Mouse (Mus musculus) spleen, embryonic (tissue): ENCODE measurements around the gene Nrm.

ENCODE experiments used
- CTCF ChIA-PET: fragments of 350-600 bp; sonication (Branson Sonifier 250); formaldehyde crosslinking; loops from one replicate; lab custom pipeline; 2022; lab: Charles Lee

Gene Nrm

DNA sequence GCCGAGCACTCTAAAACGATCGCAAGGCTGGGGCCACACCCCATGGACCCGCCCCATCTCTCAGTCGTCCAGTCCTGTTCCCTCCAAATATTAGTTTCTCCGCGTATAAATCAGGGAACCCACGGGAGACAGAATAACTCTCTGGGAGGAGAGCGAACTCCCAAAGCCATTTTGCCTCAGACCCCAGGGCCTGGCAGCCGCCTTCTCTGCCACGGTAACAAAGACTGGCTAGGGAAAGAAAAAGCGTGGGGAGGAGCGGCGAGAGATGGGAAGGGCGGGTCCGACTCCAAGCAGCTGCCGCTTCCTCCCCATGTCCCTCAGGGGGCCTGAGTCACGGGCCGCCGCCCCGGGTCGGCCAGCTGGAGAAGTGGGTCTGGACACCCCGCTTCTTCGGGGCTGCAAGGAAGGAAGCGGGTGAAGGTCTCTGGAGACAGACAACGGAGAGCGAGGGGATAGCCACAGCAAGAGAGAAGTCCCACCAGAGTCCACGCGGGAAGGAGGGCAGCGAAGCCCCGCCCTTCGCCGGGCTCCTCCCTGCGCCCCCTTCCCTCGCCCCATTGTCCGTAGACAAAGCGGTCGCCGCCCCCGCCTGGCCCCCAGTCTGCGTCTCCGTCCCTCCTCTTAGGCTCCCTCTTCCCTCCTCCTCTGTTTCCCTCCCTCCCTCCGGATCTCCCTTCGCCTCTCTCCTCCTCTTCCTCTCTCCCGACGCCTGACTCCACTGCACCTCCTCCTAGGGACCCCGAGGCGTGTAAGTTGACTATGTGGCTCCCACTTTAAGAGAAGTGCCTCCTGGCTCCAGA is 4.6 kb downstream of the Nrm start, which contains the start of gene Ppp1r18:
Gene Ppp1r18, plus strand, starts transcription at position 113 of the 800 bp plus-strand sequence.
- CTCF ChIA-PET = no interaction called here

DNA sequence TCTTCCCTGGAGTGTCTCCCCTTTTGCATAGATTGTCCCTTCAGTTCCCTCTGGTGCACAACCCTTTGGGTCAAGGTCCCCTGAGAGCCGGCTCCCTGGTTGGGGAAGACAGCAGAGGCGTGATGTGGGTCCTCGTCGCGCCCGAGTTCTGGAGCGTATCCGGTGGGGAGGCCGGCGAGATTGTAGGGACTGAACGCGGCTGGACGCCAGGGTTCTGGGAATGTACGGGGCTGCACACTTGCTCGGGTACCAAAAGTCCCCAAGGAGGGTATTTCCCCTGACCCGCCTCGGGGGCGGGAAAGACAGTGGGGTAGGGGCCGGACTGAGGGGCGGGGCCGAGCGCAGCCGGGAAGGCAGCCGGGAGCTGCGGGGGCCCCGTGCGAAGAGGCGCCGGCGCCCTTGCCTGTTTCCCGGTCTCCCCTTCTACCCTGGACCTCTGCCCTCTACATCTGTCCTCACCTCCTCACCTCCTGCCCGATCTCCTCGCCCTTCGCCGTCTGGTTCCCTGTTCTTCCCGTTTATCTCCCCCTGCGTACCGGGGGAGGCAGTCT is 5.2 kb downstream of the Nrm start:
- CTCF ChIA-PET = interaction anchor here (0.9 to 1.0 kb wide), 2 partner anchors 29 to 30 kb away, joined by 3 to 4 read pairs; no protein-coding TSS in a partner anchor

DNA sequence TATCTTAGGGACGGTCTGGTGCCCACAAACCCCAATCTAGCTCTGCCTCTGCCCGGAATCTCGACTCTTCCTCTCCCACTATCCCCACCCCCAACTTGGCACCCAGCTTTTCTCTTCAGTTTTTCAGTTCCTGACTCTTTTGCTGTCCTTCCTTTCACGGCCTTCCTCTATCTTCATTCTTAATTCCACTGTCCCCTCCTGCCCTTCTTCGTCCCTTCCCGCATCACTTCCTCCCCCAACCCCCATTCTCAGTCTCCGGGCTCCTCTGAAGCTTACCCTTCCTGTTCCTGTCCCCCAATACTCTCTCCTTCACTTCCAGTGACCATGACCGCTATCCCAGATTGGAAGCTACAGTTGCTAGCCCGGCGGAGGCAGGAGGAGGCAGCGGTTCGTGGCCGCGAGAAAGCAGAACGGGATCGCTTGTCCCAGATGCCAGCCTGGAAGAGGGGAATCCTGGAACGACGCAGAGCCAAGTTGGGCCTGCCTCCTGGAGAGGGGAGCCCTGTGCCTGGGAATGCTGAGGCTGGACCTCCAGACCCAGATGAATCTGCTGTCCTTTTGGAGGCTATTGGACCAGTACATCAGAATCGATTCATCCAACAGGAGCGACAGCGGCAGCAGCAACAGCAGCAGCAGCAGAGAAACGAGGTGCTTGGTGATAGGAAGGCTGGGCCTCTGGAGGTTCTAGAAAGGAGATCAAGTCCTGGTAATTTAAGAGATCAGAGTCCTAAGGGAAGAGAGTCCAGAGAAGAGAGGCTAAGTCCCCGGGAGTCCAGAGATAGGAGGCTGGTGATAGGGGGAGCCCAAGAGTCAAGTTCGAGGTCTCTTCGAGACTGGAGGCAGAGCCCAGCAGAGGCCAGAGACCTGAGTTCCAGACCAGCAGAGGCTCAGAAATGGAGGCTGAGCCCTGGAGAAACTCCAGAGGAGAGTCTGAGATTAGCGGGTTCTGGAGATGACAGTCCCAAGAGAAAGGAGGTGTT is 6.1 kb downstream of the Nrm start:
- CTCF ChIA-PET = interaction anchor here (0.9 to 1.0 kb wide), 2 partner anchors 30 to 31 kb away, joined by 3 to 4 read pairs; no protein-coding TSS in a partner anchor

DNA sequence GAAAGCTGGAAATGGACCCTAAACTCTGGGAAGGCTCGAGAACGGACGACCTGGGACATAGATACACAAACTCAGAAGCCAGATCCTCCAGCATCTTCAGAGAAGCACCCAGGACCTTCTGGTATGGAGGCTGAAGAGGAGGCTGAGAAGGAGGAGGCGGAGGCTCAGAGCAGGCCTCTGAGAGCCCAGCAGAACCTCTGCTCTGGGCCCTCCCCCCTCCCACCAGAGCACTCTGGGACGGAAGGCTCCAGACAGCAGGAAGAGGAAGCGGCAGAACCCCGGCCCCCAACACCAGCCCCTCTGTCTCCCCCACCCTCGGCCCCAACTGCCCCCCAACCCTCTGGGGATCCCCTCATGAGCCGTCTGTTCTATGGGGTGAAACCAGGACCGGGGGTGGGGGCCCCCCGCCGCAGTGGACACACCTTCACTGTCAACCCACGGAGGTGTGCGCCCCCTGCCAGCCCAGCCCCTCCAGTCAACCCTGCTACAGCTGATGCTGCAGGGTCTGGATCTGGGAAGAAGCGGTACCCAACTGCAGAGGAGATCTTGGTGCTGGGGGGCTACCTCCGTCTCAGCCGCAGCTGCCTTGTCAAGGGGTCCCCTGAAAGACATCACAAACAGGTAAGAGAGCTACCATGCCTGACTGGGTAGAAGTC is 7.2 kb downstream of the Nrm start:
- CTCF ChIA-PET = no interaction called here

DNA sequence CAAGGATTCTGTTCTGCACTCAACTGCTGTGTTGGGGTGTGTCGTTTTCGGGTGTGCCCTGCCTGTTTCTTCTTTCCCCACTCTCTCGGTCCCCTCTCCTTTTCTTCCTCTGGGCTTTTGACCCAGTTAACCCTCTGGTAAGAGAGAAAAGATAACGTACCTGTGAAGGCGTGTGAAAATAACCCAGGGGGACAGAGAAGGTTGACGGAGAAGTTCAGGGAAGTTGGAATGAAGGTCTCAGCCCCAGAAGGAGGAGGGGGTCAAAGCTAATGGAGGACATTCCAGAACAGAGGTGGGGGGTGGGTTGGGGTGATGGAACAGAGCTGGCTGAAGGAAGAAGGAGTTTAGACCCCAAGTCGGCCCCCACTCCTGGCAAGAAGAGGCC is 7.8 kb downstream of the Nrm start:
- CTCF ChIA-PET = interaction anchor here (1.1 kb wide), 1 partner anchor 50 kb away, joined by 4 read pairs; no protein-coding TSS in a partner anchor

DNA sequence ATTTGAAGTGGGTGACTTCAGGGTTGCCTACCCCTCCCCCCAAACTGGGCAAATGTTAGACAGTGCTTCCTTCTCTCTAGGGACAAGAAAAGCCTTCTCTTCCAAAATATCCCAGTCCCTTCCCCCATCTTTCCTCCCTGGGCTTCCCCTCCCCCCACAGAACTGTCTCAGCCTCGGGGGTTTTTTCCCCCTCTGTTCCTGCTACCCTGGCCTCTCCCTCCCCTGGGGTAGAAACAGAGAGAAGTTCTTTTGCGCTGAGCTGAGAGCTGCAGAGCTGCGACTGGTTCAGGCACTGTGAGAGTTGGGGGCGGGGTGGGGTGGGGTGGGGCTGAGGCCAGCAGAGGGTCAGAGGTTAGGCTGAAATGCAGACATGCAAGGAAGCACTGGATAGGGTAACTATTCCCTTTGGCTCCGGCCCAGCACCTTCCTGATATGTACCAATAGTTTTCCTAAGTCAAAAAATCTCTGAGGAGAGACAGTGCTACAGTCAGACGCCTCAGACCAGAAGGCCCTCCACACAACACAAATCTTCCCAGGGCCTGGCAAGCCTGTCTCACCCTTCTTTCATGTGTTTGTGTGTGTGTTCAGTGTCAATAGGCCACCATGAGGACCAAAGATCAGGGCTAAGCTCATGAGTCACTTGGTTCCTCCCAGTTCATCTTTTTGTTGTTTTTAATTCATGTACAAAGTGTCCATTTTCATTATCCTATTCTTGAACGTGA is 8.4 kb downstream of the Nrm start:
- CTCF ChIA-PET = interaction anchor here (0.6 to 1.1 kb wide), 3 partner anchors 33 to 133 kb away, joined by 3 to 4 read pairs (median 3); no protein-coding TSS in a partner anchor

DNA sequence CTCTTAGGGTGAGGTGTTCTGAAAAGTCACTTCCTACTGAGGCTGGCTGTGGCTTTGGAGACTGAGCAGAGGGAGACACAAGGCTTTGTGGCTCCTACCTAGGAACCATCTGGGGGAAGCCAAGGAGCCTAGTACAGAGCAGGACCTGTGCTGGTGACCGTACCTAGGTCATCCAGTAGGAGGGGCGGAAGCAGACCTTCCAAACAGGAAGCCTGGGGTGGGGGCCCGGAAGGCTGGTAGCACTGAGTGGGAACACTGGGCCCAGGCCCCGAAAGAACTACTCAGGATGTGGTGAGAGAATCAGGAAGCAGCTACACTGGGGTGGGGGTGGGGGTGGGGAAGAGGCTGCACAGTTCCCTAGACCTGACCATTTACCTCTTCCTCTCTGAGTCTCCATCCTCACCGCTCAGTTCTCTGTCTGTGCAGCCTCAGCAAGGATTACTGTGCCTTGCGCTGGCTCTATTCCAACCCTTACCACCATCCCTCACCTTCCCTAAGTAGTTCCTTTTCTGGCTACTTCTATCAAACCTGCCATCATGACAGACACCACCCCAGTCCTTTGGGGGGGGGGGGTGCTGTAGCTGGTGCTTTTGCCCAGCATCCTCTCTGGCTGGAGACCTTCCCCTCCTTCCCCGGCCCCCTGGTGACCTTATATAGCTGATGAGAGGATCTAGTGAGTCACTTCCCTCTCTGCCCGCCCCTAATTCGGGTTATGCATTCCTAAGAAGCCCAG is 9.2 kb downstream of the Nrm start:
- CTCF ChIA-PET = interaction anchor here (0.6 to 1.1 kb wide), 8 partner anchors 10 to 134 kb away, joined by 3 to 6 read pairs (median 3); partner anchors contain the start of genes Dhx16 and Mdc1

DNA sequence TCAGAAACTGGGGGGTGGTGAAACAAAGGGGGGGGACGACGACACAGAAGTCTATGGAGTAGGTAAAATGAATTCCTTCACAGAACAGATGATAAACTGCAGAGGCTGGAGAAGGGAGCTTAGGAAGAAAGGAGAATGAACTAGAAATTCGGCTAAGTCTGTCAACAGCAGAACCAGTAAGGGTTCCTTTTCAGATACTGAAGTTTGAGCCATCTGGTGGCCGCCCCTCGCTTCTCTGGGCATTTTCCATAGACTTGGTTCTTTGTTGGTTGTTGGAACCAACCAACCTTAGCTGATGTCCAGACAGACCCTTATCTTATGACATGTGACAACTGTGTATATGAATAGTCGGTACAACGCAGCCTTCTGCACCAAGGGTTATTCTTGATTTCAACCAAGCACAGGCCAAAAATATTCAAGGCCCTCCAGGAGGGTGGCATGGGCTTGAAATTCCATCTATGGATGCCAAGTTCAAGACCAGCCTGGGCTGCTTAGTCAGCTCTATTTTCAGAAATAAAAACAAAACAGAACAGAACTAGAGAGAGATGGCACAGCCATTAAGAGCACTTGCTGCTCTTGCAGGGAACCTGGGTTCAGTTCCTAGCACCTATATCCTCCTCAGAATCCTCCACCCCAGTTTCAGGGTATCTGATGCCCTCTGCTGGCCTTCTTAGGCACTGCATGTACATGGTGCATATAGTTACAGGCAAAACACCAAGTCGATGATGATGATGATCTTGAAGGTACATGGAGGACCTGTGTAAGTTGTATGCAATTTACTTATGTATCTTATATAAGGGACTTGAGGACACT is 10.0 kb downstream of the Nrm start:
- CTCF ChIA-PET = interaction anchor here (0.6 to 1.6 kb wide), 5 partner anchors 9 to 57 kb away, joined by 3 to 4 read pairs (median 3); partner anchors contain the start of genes Dhx16 and Mdc1

DNA sequence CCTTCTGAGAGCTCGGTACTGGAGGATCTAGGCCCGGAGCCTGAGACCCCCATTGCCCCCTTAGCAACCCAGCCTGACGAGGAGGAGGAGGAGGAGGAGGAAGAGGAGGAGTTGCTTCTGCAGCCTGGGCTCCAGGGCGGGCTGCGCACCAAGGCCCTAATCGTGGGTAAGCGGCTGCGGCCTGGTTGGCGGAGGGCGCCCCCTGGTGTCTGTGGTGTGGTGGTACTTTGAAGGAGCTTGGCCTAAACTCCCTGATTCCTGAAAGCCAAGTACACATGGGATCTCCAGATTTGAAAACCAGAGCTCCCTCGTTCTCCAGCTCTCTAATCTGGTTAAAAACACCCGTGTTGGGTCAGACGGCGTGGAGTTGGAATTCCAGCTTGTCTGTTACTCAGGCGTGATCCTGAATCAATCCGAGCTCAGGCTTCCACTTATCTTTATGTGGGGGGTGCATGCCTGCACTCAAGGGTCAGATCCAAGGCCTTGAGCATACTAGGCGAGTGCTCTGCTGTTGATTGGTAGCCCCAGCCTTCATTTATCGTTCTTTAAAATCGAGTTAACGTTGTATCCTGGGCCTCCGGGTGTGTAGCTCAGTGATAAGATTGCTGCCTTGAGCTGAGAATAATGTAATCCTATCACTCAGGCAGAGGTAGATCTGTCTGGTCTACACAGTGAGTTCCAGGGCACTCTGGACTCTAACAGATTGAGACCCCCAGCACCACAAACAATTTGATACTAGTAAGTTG is 12.8 kb downstream of the Nrm start:
- CTCF ChIA-PET = interaction anchor here (0.5 to 1.4 kb wide), 9 partner anchors 12 to 53 kb away, joined by 3 to 13 read pairs (median 4); partner anchors contain the start of genes Flot1 and Nrm

DNA sequence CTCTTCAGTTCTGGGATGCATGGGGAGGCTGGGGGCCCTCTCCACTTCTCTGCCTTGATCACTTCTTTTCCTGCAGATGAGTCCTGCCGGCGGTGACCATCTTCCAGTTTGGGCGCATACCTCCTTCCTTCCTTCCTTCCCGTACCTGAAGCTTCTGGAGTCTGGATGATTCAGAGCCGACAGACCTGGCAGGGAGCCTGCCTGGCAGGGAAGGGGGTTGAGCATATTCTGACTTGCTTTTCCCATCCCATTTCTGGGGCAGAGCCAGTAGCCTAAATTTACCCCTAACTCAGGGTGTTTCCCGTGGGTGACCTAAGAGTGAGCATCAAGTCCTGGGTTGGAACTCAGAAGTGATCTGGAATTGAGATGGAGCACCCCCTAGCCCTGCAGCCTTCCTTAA is 13.6 kb downstream of the Nrm start:
- CTCF ChIA-PET = interaction anchor here (0.6 to 1.1 kb wide), 5 partner anchors 26 to 220 kb away, joined by 3 to 7 read pairs (median 3); partner anchors contain the start of gene Abcf1

DNA sequence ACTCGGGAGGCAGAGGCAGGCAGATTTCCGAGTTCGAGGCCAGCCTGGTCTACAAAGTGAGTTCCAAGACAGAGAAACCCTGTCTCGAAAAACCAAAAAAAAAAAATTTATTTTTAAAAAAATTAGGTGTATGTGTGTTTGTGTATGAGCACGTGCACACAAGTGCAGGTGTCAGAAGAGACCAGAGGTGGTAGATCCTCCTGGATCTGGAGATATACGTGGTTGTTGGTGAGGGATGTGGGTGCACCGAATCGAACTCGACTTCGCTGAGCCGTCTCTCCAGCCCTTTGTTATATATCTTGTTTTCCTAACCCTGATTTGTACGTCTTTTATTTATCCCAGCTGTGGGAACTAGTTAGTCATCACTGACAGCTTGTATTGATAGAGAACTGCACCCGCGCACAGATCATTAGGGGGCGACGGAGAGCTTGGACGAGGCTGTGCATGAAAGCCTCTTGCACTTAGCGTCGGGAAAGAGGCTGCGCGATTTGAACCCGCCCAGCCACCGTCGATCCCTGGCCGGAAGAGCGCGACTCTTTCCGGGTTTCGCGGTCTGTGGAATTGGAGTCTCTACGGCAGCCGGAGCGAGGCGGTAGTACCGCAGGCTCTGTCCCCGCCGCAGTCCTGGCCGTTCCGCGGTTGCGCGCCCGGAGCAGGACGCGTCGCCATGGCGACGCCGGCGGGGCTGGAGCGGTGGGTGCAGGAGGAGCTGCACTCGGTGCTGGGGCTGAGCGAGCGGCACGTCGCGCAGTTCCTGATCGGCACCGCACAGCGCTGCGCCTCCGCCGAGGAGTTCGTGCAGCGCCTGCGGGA is 18.3 kb downstream of the Nrm start, which contains the start of gene Dhx16:
Gene Dhx16, plus strand, starts transcription at position 575 of the 813 bp plus-strand sequence.
- CTCF ChIA-PET = interaction anchor here (0.6 to 1.4 kb wide), 3 partner anchors 9 to 86 kb away, joined by 3 to 5 read pairs (median 3); no protein-coding TSS in a partner anchor

DNA sequence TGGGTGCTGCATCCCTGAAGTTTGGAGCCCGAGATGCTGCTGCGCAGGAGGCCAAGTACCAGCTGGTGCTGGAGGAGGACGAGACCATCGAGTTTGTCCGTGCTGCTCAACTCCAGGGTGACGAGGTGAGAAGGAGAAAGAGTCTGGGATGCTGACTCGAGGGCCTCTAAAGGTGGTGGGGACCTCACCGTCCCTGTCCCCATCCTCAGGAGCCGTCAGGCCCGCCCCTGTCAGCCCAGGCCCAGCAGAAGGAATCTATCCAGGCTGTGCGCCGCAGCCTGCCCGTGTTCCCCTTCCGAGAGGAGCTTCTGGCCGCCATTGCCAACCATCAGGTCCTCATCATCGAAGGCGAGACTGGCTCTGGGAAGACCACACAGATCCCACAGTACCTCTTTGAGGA is 21.8 kb downstream of the Nrm start:
- CTCF ChIA-PET = interaction anchor here (0.6 kb wide), 1 partner anchor 23 kb away, joined by 3 read pairs; no protein-coding TSS in a partner anchor

DNA sequence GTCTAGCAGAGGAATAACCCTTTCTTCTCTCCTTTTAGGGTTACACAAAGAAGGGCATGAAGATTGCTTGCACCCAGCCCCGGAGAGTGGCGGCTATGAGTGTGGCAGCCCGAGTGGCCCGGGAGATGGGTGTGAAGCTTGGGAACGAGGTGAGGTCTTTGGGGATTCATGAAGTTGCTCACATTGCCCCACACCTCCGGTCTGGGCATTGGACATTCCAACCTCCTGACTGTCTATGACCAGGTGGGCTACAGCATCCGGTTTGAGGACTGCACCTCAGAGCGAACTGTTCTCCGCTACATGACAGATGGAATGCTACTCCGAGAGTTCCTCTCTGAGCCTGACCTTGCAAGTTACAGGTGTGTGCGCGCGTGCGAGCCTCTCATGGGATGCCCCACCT is 22.7 kb downstream of the Nrm start:
- CTCF ChIA-PET = no interaction called here

DNA sequence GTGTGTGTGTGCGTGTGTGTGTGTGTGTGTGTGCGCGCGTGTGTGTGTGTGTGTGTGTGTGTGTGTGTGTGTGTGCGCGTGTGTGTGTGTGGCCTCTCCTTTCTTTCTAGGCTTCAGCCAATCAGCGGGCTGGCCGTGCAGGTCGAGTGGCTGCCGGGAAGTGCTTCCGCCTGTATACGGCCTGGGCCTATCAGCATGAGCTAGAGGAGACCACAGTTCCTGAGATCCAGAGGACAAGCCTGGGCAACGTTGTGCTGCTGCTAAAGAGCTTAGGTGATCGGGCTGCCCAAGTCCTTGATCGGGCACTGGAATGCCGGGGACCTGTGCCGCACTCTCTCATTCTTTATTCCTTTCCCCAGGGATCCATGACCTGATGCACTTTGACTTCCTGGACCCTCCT is 26.6 kb downstream of the Nrm start:
- CTCF ChIA-PET = interaction anchor here (0.6 kb wide), 1 partner anchor 42 kb away, joined by 6 read pairs; no protein-coding TSS in a partner anchor

DNA sequence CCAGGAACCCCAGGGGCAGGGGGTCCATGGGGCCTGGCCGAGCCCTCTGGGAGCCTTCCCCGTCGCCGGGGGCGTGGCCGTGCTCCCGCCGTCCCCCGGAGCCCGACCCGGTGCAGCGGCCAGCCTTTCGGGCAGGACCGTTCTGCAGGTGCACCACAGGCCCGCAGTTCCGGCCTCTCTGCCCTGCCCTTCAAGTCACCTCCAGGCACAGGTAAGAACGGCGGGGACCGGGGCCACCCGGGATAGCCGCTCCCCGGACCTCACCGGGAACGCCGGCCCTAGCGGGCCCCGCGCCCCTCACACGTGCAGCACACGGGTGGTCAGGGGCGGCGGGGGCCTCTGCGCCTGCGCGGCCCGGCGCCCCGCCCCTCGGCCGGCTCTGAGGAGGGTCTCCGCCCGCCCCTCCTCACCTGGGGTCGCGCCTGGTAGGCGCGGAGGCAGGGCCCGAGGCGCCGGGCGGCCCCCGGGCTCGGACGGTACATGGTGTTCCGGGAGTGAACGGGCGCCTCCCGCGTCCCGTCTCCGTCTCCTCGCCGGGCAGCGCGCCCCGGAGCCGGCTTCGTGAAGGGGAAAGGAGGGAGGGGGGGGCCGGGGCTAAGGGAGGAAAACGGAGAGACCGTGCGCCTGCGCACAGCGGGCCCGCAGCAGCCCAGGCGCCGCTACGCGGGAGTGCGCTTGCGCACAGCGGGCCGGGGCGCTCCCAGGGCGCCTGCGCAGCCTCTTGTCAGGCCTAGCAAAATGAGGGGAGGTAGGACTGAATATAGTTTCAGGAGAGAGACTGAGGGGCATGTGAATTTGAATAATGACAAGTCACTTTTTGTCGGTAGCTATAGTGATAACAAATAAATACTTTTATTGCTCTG is 35.9 kb downstream of the Nrm start, which contains the start of gene 2310061I04Rik:
Gene 2310061I04Rik, minus strand, starts transcription at position 651 of the 863 bp plus-strand sequence.
- CTCF ChIA-PET = interaction anchor here (0.7 kb wide), 1 partner anchor 41 kb away, joined by 3 read pairs; no protein-coding TSS in a partner anchor
